Mouse (Mus musculus) hindbrain, embryonic 12.5 days (tissue): ENCODE measurements around the gene Dagla. TPM values are rescaled to one million over a fixed set of nuclear protein-coding genes. Genes with fewer than 3 reads are reported as not detected.

ENCODE experiments used
- ATAC-seq: fragments of 200-750 bp; cut with Nextera tagmentation; 2 replicates; pipeline ENCODE4 v1.8.0; 2017; ENCODE audit warnings: moderate TSS enrichment; ENCODE audit not compliant: low FRiP score
- H3K27ac ChIP-seq: fragments of 300-500 bp; sonication (generic); 2 replicates; pipeline ENCODE4 v1.5.1; 2016; ENCODE audit warnings: mild to moderate bottlenecking
- H3K27me3 ChIP-seq: fragments of 300-500 bp; sonication (generic); 2 replicates; pipeline ENCODE4 v1.6.1; 2016; ENCODE audit warnings: mild to moderate bottlenecking
- H3K36me3 ChIP-seq: fragments of 300-500 bp; sonication (generic); 2 replicates; pipeline ENCODE4 v1.6.1; 2016; ENCODE audit warnings: mild to moderate bottlenecking
- H3K4me1 ChIP-seq: fragments of 300-500 bp; sonication (generic); 2 replicates; pipeline ENCODE4 v1.6.1; 2016
- H3K4me2 ChIP-seq: fragments of 300-500 bp; sonication (generic); replicated peaks from 2 replicates; pipeline ENCODE4 v1.6.1; 2016; ENCODE audit warnings: mild to moderate bottlenecking
- H3K4me3 ChIP-seq: fragments of 300-500 bp; sonication (generic); 2 replicates; pipeline ENCODE4 v1.5.1; 2016; ENCODE audit warnings: mild to moderate bottlenecking
- H3K9ac ChIP-seq: fragments of 300-500 bp; sonication (generic); 2 replicates; pipeline ENCODE4 v1.6.1; 2016; ENCODE audit warnings: mild to moderate bottlenecking, moderate library complexity
- H3K9me3 ChIP-seq: fragments of 300-500 bp; sonication (generic); replicated peaks from 2 replicates; pipeline ENCODE4 v1.6.1; 2016; ENCODE audit warnings: mild to moderate bottlenecking
- WGBS: fragments of 180-500 bp; shearing (Covaris S2); methylation state at CpG from one replicate; pipeline ENCODE4 v1.1.7; 2016; 5-methylcytosine and 5-hydroxymethylcytosine counted together
- polyA plus RNA-seq: library from polyadenylated mRNA; unstranded; fragments of >200 nt; fragmentation: Nextera tagmentation; extraction: Ambion mirVana; gene quantifications from 2 replicates; pipeline ENCODE4 v1.2.1, GENCODE M21; 2016

Dagla gene
- polyA plus RNA-seq, 1 experiment from 2014 or later, result 5.1 TPM

DNA sequence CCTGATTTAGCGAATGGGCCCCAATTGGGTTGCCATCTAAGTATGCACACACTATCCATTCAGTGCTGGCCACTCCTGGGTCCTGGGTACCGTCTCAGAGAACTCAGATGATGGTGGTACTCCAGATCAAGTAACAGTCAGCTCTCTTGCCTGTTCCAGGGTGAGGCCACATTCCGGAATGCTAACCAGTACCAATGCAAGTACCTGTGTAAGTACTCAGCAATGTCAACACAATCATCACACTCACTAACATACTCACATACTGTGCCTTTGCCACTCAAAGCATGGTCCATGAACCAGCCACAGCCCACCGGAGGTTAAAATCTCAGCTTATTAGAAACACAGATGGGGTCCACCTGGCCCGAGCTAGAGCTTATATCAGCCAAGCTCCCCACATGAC is 10.7 kb downstream of the Dagla start:
- H3K4me2 ChIP-seq, result no peak overlapping the region
- peaks cover 41% of the 10 kb centered on the region for H3K4me1 ChIP-seq
- whole genome bisulfite sequencing, result 86% methylated on average over 5 of the region's 5 CpGs
- H3K36me3 ChIP-seq, result no peaks in the 10 kb centered on the region
- no peak for ATAC-seq
- no peak overlapping the region for H3K9ac ChIP-seq
- H3K9me3 ChIP-seq, result no peaks in the 10 kb centered on the region
- peaks cover 41% of the 10 kb centered on the region for H3K27me3 ChIP-seq
- no peak overlapping the region; the same call in 1 of the 2 replicates for H3K27ac ChIP-seq
- H3K4me3 ChIP-seq, result no peak overlapping the region

DNA sequence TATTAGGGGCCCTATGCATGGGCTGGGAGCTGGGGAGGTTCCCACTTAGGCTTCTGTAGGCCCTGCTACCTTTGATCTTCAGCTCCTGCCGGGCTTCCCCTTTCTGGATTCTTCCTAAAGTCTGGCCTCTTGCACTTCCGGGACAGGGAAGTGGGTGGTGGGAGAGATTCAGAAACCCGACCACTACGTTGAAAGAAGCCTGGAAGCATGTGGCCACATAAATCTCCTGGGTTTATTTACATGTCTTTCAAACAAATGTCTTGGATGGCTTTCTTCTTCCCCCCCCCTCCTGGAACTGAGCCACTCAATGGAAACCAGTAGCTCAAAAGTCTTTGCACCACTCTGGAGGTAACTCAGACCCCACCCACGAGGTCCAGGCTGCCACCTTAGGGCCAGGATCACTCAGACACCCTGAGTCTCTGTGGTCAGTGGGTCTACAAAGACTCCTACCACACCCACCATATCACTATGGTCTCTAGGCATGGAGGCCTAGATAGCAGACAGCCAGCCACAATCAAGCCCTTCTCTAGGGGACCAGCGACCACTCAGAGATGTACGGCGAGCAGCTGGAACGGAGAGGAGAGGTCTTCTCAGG is 12.7 kb downstream of the Dagla start:
- peaks cover 32% of the 10 kb centered on the region for H3K4me1 ChIP-seq
- H3K4me2 ChIP-seq, result no peak overlapping the region
- 79% methylated on average over 9 of the region's 9 CpGs for whole genome bisulfite sequencing
- H3K27ac ChIP-seq, result no peak overlapping the region
- H3K36me3 ChIP-seq, result no peaks in the 10 kb centered on the region
- no peak overlapping the region for H3K9ac ChIP-seq
- peaks cover 48% of the 10 kb centered on the region for H3K27me3 ChIP-seq
- no peaks in the 10 kb centered on the region for H3K9me3 ChIP-seq
- no peak for ATAC-seq
- no peak overlapping the region for H3K4me3 ChIP-seq

DNA sequence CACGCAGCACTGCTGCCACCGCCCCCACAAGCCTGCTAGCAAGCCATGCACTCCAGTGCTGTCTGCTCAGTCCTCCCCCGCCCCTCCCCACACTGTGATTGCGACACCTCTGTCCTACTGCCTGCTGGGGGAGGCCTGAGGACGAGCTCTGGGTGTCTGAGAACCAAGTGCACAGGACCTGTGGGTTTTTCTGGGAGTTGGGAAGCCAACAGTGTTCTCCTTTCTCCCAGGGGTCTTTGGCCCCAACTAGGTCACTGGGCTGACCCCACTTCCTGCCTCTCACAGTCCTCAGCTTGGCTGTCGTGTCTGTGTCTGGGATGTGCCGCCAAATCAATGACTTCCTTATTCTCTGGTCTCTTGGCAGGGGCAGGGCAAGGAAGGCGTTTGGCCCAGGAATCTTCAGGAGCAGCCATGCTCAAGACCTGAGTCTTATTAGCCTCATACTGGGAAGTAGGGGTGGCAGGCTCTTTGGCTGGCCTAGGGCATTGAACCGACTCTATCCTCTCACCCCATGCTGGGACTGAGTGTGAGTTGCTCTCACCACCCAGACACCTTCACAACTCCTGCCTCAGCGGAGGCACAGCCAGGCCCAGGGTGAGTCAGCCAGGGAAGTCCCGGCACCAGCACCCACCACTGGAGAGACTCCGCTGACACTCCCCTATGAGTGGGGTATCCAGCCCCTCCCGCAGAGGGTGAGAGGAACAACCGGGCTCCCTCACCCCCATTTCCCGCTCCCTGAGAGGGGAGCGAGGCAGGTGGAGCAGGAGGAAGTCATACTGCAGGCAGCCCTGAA is 14.3 kb downstream of the Dagla start:
- no peak overlapping the region for H3K27ac ChIP-seq
- H3K9me3 ChIP-seq, result no peaks in the 10 kb centered on the region
- no peak overlapping the region for H3K9ac ChIP-seq
- 70% methylated on average over 16 of the region's 16 CpGs for WGBS
- no peak overlapping the region for H3K4me2 ChIP-seq
- ATAC-seq, result no peak
- H3K27me3 ChIP-seq, result peaks cover 58% of the 10 kb centered on the region
- H3K4me1 ChIP-seq, result peaks cover 20% of the 10 kb centered on the region
- no peak overlapping the region for H3K4me3 ChIP-seq
- no peaks in the 10 kb centered on the region for H3K36me3 ChIP-seq

DNA sequence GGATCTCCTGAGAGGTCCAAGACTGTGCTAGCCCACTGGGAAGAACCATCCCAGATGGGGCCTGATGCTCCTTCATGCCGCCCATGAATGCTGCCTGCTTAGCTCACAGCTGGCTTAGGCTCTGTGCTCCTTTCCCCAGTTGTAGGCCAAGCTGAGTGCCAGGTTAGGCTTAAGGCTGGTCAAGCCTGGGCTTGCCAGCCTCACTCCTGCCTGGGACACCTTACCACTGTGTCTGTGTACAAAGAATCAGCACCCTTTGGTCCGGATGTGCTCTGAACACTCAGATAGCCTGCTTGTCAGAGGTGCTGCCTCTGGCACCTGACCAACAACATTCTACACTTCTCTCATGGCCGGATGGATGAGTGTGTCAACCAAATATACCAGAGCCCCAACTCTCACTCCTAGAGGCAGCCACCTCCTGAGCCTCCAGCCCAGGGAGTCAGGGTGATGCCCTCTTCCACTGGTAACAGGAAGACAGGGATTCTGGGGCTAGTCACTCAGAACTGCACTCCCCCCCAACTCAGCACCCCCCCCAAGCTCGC is 15.0 kb downstream of the Dagla start:
- Histone ChIP-seq H3K9me3 (no peaks in the 10 kb centered on the region), H3K4me3 (no peak overlapping the region), H3K9ac (no peak overlapping the region), H3K27ac (no peak overlapping the region), H3K36me3 (no peaks in the 10 kb centered on the region), H3K27me3 (peaks cover 58% of the 10 kb centered on the region), H3K4me2 (no peak overlapping the region), H3K4me1 (peaks cover 13% of the 10 kb centered on the region)
- no peak for ATAC-seq
- WGBS, result 86% methylated on average over 4 of the region's 4 CpGs

DNA sequence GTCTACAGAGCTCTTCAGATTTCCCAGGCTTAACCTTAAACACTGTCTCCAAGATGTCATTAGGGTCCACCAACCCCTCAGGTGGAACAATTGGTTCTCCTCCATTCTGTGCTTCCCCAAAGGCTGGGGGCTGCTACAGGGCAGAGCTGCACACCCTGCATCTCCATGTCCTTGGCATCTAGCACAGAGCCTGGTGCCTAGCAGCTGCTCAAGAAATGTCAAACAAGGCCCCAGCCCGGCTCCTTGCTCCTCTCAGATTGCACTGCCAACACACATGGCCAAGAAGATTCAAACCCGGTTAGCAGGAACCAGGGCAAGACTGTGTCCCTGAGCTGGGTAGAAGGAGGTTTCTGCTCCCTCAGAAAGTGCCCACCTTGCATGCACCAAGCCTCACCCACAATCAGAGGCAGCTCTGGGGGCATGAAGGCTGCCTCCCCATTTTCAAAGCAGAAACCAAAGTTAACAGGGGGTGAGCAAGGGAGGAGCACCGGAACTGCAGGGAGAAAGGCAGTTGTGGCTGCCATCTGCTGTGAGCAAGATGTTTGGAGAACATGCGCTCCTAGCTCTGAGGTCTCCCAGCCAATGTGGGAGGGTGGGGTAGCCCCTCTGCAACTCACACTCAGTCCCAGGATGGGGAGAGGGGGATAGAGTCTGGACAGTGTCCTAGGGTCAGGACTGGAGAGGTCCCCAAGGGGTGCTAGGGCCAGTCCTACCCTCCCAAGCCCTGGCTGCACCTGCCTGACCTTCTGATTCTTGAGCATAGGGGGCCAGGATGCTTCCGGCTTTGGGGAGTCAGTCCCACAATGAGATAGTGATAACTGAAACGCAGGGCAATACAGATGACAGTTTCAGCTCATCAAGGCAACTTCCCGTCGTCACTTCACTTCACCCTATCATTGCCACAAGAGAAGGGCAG is 16.3 kb downstream of the Dagla start:
- Histone ChIP-seq H3K9ac (no peak overlapping the region), H3K4me3 (no peak overlapping the region), H3K4me2 (no peak overlapping the region), H3K9me3 (no peaks in the 10 kb centered on the region), H3K36me3 (0 out of 2 replicates have a peak, but pooled peaks cover 2% of the 10 kb centered on the region), H3K4me1 (peaks cover 8% of the 10 kb centered on the region; the same call in 1 of the 2 replicates), H3K27ac (no peak overlapping the region), H3K27me3 (peaks cover 58% of the 10 kb centered on the region)
- ATAC-seq, result no peak
- 85% methylated on average over 8 of the region's 8 CpGs for WGBS

DNA sequence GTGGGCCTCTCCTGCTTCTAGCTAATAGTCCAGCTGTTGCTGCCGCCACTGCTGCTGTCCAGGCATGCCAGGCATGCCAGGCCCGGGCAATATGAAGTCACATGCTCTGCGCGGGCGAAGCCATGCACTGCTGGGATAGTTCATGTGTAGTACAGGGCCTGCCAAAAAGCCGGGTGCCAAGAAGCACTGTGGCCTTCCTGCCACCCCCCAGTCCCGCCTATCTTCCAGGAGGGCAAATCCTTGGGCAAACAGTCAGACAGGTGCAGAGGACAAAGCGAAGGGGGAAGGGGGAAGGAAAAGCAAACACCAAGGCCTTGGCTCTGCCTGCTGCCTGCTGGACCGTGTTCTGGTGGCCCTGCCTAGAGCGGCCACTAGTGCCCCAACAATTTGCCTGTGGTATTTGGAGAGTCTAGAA is 18.2 kb downstream of the Dagla start:
- no peak overlapping the region for H3K27ac ChIP-seq
- no peaks in the 10 kb centered on the region for H3K9me3 ChIP-seq
- no peak overlapping the region for H3K9ac ChIP-seq
- no peak overlapping the region for H3K4me3 ChIP-seq
- H3K36me3 ChIP-seq, result 0 out of 2 replicates have a peak, but pooled peaks cover 2% of the 10 kb centered on the region
- 78% methylated on average over 10 of the region's 10 CpGs for WGBS
- no peak overlapping the region for H3K4me2 ChIP-seq
- H3K4me1 ChIP-seq, result peaks cover 8% of the 10 kb centered on the region; the same call in 1 of the 2 replicates
- H3K27me3 ChIP-seq, result peaks cover 67% of the 10 kb centered on the region
- ATAC-seq, result no peak

DNA sequence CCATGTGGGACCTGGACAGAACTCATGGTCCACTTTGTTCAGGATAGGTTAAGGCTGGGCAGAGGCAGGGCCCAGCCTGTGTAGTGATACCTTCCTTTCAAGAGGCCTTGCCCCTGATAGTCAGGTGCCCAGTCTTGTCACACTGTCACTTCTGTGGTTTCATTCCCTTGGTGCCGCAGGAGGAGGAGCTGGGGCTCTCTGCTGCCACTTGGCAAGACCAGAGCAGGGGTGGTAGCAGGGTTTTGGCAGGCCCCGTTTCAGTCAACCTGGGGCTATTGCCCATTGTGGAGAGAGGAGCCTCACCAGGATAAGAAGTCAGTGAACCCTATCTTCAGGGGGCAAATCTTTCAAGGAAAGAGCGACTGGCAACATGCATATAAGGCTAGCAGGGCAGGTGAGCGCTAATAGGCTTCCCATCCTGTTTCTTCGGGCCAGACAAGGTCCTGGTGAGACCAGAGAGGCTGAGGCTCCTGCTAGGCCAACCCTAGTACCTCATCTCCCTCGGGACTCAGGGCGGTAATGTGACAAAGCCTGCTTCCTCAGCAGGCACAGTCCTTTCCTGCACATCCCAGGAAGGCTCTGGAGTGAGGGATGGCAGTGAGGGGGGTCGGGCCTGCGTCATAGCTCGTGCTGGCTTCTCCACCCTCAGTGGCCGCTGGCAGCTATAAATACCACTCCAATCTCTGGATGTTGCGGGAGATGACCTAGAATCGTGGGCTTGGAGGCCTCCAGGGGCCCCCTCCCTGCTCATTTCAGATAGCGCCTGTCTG is 23.7 kb downstream of the Dagla start:
- Histone ChIP-seq H3K4me2 (no peak overlapping the region), H3K36me3 (0 out of 2 replicates have a peak, but pooled peaks cover 2% of the 10 kb centered on the region), H3K27me3 (peaks cover 91% of the 10 kb centered on the region), H3K9me3 (no peaks in the 10 kb centered on the region), H3K4me3 (no peak overlapping the region), H3K27ac (no peak overlapping the region), H3K4me1 (peaks cover 28% of the 10 kb centered on the region), H3K9ac (no peak overlapping the region)
- no peak for ATAC-seq
- 74% methylated on average over 14 of the region's 14 CpGs for WGBS

DNA sequence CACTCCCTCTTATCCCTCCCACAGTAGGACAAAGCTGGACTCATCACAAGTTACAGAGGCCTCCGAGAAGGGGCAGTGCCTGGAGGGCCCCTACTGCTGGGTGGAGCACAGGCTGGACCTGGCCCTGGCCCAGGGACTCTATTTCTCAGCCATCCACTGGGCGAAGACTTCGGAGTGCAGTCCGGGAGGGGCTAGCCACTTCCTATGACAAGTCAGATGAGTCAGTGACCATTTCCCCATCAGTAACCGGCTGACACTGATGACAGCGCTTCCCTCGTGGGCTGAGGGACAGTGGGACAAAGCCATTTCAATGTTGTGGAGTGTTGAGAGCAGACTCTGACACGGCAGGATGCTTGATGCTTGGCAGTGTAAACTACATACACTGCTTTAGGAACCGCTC is 25.0 kb downstream of the Dagla start:
- H3K4me2 ChIP-seq, result no peak overlapping the region
- H3K4me1 ChIP-seq, result peaks cover 28% of the 10 kb centered on the region
- peaks cover 87% of the 10 kb centered on the region for H3K27me3 ChIP-seq
- no peaks in the 10 kb centered on the region for H3K9me3 ChIP-seq
- no peak overlapping the region for H3K27ac ChIP-seq
- H3K36me3 ChIP-seq, result 0 out of 2 replicates have a peak, but pooled peaks cover 2% of the 10 kb centered on the region
- ATAC-seq, result no peak
- WGBS, result 84% methylated on average over 9 of the region's 9 CpGs
- no peak overlapping the region for H3K4me3 ChIP-seq
- no peak overlapping the region for H3K9ac ChIP-seq

DNA sequence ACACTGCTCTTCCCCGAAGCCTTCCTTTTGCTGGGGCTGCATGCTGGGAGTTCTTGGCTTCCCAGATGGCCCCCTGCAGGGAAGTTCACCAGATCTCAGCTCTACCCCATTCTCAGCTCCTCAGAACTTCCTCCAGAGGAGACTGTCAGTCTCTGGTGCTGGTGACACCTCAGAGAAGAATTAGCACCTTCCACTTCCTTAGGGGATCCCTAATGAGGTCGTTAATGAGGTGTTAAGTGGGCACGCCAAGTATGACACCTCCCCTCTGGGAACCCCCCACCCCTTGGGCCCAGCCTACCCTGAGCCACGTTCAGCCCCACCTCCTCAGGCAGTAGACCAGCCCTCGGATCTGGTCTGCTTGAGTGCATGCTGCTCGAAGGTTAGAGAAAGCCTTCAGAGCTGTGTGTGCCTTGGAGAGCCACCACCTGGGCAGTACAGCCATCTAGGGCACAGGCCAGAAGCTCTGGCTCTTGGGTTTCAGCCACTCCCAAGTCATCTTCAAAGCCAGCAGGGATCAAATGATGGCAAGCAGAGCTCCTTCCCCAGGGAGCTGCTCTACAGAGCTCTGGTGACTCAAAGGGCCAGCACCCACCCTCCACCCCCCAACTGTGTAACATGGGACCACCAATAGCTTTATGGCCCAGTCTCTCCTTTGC is 25.9 kb downstream of the Dagla start:
- Histone ChIP-seq H3K9me3 (no peaks in the 10 kb centered on the region), H3K36me3 (no peaks in the 10 kb centered on the region), H3K4me3 (no peak overlapping the region), H3K9ac (no peak overlapping the region), H3K27me3 (peaks cover 86% of the 10 kb centered on the region), H3K4me1 (peaks cover 33% of the 10 kb centered on the region), H3K27ac (no peak overlapping the region), H3K4me2 (no peak overlapping the region)
- ATAC-seq, result no peak
- WGBS, result 28% methylated on average over 6 of the region's 6 CpGs

DNA sequence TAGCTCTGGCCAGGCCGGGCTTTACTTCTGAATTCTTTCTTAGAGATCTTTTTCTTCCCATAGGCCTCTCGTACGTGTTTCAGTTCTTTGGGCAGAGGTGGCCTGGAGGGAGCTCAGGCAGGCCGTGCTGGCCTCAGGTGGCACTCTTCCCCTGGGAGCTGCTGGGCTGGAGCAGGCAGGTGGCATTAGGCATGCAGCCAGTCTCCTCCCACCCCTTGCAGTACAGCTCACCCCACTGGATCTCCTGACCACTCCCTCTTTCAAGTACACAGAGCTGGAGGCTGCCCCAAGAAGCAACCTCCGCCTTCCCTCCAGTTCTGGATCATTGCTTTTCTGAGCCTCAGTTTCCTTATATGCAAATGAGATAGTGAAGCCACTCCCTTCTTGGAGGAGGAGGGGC is 26.9 kb downstream of the Dagla start:
- Histone ChIP-seq H3K9ac (no peak overlapping the region), H3K27me3 (peaks cover 87% of the 10 kb centered on the region), H3K4me1 (peaks cover 39% of the 10 kb centered on the region), H3K27ac (no peak overlapping the region), H3K4me2 (peak overlapping the region; percentile 20; the same call in 1 of the 2 replicates), H3K9me3 (no peaks in the 10 kb centered on the region), H3K4me3 (no peak overlapping the region), H3K36me3 (no peaks in the 10 kb centered on the region)
- WGBS, result 11% methylated on average over 5 of the region's 5 CpGs
- ATAC-seq, result peak; percentile 51

DNA sequence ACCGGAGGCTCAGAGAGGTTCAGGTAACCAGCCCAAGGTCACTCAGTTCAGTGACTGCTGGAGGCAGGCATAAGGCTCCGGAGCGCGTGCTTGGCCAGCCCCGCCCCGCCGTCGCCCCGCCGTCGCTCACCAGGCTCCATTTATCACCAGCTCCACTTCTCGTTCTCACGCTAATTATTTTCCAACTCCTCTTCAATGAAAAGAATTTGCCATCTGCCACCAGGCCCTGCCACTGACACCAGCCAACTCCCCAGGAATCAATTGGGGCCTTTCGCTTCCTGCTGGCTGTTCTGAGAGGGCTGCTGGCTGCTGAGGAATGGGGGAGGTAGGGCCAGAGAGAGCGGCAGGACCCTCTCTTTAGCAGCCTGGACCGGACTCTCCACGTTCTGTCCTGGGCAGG is 27.3 kb downstream of the Dagla start:
- peak; percentile 67 for ATAC-seq
- Histone ChIP-seq H3K9me3 (no peaks in the 10 kb centered on the region), H3K4me1 (peaks cover 43% of the 10 kb centered on the region), H3K27me3 (peaks cover 87% of the 10 kb centered on the region), H3K27ac (no peak overlapping the region), H3K4me2 (peak overlapping the region; percentile 20; the same call in 1 of the 2 replicates), H3K36me3 (no peaks in the 10 kb centered on the region), H3K4me3 (no peak overlapping the region), H3K9ac (no peak overlapping the region)
- 1% methylated on average over 17 of the region's 17 CpGs for WGBS
